Mouse (Mus musculus) adrenal gland, postnatal 0 days (tissue): ENCODE measurements around the gene Fpgt. TPM values are rescaled to one million over a fixed set of nuclear protein-coding genes. Genes with fewer than 3 reads are reported as not detected.

Experiments used
- polyA plus RNA-seq: library from polyadenylated mRNA; unstranded; fragments of >200 nt; fragmentation: Nextera tagmentation; extraction: Ambion mirVana; gene quantifications from 2 replicates; pipeline ENCODE4 v1.2.1, GENCODE M21; 2015

Fpgt gene
- polyA plus RNA-seq = 13.3 and 17.9 TPM in 2 replicates

DNA sequence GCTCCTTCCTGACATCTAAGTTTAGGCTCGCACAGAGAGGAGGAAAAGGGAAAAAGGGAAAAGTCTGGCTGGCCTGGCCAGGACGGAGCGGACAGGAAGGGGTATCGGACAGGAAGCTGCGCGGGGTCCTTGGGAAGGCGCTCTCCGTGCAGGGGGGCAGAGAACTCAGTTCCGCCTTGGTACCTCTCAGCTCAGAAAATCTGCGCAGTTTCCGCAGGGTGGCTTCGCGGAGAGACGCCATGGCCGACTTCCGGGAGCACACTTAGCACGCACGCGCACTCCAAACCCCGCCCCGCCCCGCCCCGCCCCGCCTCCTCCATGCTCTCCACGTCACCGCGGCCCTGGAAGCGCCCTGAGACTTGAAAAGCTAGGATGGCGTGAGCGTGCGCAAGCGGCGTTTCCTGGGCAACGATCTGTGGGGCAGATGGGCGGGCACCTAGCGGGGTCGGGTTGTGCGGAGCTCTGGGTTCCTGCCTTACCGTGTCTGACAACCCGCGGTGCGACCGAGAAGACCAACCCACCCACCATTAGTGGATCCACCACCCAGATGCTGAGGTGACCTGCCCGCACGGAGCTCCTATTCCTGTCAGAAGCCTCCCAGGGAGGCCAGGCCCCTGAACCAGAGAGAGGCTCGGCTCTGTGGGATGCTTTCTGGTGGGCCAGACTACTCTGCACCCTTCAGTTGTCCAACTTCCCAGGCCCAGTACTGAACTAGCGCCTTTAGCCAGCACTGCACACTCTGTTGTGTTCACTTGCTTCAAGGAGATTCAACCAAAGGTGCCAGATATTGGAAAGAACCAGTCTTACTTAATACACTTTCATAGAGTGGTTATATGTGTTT lies at the start of gene Fpgt, which contains the start of gene Lrriq3:
Gene Fpgt, minus strand, starts transcription at position 288 of the 841 bp plus-strand sequence.
Gene Lrriq3, plus strand, starts transcription at position 319 of the 841 bp plus-strand sequence.

DNA sequence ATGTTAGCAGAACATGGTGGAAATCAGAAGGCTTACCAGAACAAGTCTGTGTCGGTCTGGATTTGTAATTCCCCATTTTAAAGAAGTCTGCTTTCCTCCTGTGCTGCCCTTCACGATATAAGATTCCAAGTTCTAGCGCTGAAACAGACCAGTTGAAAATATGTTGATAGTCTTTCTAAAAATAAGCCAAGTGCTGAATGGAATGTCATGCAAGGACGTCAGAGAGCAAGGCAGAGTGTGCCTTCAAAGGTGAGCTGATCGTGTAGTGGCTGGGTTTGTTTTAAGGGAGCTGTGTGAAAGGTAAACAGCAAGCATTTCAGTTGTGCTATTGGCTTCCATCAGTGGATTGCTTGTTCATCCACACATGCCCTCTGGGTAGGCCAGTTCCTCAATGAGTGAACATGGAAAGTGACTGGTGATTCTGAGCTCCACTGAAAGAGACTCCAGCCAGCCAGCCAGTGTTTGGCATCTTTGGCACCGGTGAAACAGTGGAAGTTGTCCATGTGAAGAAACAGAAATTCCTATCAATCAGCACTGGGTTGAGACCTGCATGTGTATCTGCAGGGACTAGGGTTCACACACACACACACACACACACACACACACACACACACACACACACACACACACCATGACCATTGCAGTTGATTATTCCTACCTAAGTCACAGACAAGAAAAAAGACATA lies 37.8 kb downstream of the Fpgt start, which contains the start of gene Tnni3k:
Gene Tnni3k, minus strand, starts transcription at position 177 of the 686 bp plus-strand sequence.

Other genes starting within 250 kb of the Fpgt start
- not detected in 2 replicates for gene Tnni3k, start 38.0 kb downstream of the Fpgt start, polyA plus RNA-seq
- gene Lrriq3, start within 50 bp of the Fpgt start, polyA plus RNA-seq = 3.6 and 4.0 TPM in 2 replicates